Mouse (Mus musculus): Measurements from ENCODE around the gene Pgpep1l.

GRCm38 (mm10) chr7:68277897-68278270 is 13.9 kb upstream of the Pgpep1l start:
- TF ChIP-seq CTCF (IDR thresholded peaks at IDR 0.05; ENCODE audit: low read depth, low read length): no peak
- TF ChIP-seq POLR2A (IDR thresholded peaks at IDR 0.05; ENCODE audit: borderline replicate concordance, low read depth, low read length): no peak

All from bone marrow macrophage, adult 2 months (primary cell).